Mouse (Mus musculus) heart, adult 8-10 months (tissue): ENCODE data around the gene Bnc1. TPM values are rescaled to one million over a fixed set of nuclear protein-coding genes. Genes with fewer than 3 reads are reported as not detected.

Source experiments
- DNase-seq: peaks from one replicate; pipeline ENCODE4 v3.0.0; 2022; ENCODE audit warnings: low spot score
- total RNA-seq, 4 experiments: library from RNA; stranded (reverse); gene quantifications; 2 replicates each; pipeline ENCODE4 v1.2.4; 2022

Bnc1 gene
- 1 to 10 TPM; 1.5 to 2.2 (median 1.6) TPM for total RNA-seq

GRCm38 (mm10) chr7:81992131-81993061, at the start of gene Bnc1:
Gene Bnc1 (minus strand): TSS chr7:81992292.
- DNase-seq, result no peak

GRCm38 (mm10) chr7:82033347-82033746, 41.3 kb upstream of the Bnc1 start:
- DNase-seq, result no peak

GRCm38 (mm10) chr7:82029666-82030065, 37.6 kb upstream of the Bnc1 start:
- DNase-seq, result no peak

- DNase-seq, result no peak
Measured at GRCm38 (mm10) chr7:82025802-82026201, 33.7 kb upstream of the Bnc1 start.

- no peak for DNase-seq
Measured at GRCm38 (mm10) chr7:82023676-82024075, 31.6 kb upstream of the Bnc1 start.

GRCm38 (mm10) chr7:82022404-82022803, 30.3 kb upstream of the Bnc1 start:
- DNase-seq, result no peak

GRCm38 (mm10) chr7:82018031-82018430, 25.9 kb upstream of the Bnc1 start:
- DNase-seq, result no peak

GRCm38 (mm10) chr7:82016751-82017710, 24.9 kb upstream of the Bnc1 start:
- DNase-seq, result no peak

GRCm38 (mm10) chr7:82012472-82012871, 20.4 kb upstream of the Bnc1 start:
- DNase-seq, result no peak

- no peak for DNase-seq
Measured at GRCm38 (mm10) chr7:82011534-82012401, 19.7 kb upstream of the Bnc1 start.

- no peak for DNase-seq
Measured at GRCm38 (mm10) chr7:82007151-82007550, 15.1 kb upstream of the Bnc1 start.

- DNase-seq, result no peak
Measured at GRCm38 (mm10) chr7:82004228-82004627, 12.1 kb upstream of the Bnc1 start.

GRCm38 (mm10) chr7:81999816-82000215, 7.7 kb upstream of the Bnc1 start:
- DNase-seq, result no peak

GRCm38 (mm10) chr7:81999372-81999771, 7.3 kb upstream of the Bnc1 start:
- DNase-seq, result no peak

- DNase-seq, result no peak
Measured at GRCm38 (mm10) chr7:81995975-81996374, 3.9 kb upstream of the Bnc1 start.

- DNase-seq, result no peak
Measured at GRCm38 (mm10) chr7:81995126-81995525, 3.0 kb upstream of the Bnc1 start.

- DNase-seq, result no peak
Measured at GRCm38 (mm10) chr7:81993140-81993539, 1.0 kb upstream of the Bnc1 start.

- DNase-seq, result no peak
Measured at GRCm38 (mm10) chr7:81991611-81992061, 456 bp downstream of the Bnc1 start.

GRCm38 (mm10) chr7:81991116-81991515, 976 bp downstream of the Bnc1 start:
- no peak for DNase-seq

- DNase-seq, result no peak
Measured at GRCm38 (mm10) chr7:81983651-81984050, 8.4 kb downstream of the Bnc1 start.

GRCm38 (mm10) chr7:81978304-81978703, 13.8 kb downstream of the Bnc1 start:
- no peak for DNase-seq
